Mouse (Mus musculus) gastrocnemius, adult 8-10 months (tissue): Measurements from ENCODE around the gene Psmd9. TPM values are rescaled to one million over a fixed set of nuclear protein-coding genes. Genes with fewer than 3 reads are reported as not detected.
A peak's percentile ranks its signal among the peaks of the same experiment; 100 is the strongest.

Source experiments
- DNase-seq, 2 experiments: peaks; one replicate each; pipeline ENCODE4 v3.0.0; 2022; ENCODE audit warnings: low spot score in 2 of 2
- total RNA-seq, 4 experiments: library from RNA; stranded (reverse); gene quantifications; 2 replicates each; pipeline ENCODE4 v1.2.4; 2022

Psmd9 gene
- total RNA-seq, 4 experiments from 2014 or later = 11.4 to 12.8 (median 12.3) TPM

DNA sequence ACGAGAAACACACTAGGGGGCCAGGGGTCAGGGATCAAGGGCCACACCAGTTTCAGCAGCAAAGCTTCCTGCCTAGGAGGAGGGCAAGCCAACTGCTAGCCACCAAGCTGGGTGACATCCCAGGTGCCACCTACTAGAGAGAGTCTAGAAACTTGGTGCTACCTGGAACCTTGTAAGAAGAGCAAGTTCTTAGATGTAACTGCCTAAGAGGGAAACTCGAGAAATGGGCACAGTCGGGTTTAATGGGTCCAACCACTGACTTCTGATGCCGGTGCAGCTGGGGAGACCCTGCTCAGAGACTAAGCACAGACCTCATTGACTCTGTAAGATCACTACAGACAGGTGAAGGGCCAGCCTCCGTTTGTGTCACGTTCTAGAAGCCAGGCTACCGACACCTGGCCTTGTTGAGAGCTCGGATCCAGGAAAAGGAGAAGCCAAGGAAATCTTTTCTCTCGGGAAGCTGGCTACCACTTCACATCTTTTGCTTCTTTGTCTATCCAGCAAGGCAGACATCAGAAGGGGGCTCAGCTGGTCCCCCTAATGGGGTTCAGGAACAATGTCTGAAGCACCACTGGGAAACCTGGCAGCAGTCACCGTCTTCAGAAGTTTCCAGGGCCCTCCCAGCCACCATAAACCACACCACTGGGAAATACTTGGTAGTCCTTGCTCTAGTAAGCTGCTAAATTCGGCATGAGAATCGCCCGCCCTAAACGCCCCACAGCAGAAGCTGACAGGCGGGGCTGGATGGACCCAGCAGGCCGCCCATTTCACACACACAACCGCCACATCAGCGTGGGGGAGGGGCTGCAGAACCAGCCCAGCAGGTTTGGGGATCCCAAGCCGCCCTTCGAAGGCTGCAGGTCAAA is 31.9 kb upstream of the Psmd9 start:
- DNase-seq = peak; percentile 87 to 91

DNA sequence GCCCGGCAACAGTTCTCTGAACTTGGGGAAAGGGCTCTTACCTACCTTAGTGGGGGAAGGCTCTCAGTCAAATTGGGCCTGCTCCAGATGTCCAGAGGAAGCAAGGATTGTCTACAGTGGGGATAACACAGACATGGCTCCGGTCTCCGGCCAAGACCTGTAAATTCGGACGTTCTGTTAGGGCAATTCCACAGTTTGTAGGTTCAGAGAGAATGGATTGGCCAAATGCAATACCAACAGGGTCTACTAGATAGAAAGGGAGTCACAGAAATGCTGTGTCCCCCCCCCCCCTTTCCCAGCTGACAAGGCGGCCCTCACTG is 31.3 kb upstream of the Psmd9 start:
- DNase-seq = no peak

DNA sequence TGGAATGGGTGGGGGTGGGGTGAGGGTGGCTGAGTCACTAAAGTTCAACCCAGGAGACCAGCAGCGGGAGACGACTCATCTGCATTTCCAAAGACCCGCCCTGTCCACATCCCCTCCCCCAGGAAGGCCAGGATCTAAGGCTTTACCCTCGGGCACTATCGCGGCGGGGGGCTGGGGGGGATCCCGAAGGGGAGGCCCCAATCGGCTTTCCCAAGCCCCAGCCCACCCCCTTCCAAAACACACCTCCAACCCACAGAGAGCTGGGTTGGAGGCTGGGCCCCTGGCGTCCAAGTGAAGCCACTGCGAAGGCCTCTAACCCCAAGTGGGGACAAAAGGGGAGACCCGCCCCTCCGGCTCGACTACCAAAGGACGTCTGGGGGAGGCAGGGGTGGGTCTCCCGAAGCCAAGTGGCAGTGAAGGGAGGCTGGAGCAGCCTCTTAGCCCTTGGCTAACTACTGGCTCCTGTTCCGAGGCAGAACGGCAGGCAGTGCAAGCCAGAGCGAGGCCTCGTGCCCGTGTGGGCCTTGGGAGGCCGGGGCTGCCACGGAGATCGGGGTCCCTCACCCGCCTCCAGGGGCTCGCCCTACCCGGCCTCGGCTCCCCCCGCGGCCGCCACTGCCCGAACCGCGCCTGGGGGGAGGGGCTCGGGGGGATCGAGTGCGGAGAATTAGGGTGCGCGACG is 30.8 kb upstream of the Psmd9 start:
- peak; percentile 64 to 75 for DNase-seq

DNA sequence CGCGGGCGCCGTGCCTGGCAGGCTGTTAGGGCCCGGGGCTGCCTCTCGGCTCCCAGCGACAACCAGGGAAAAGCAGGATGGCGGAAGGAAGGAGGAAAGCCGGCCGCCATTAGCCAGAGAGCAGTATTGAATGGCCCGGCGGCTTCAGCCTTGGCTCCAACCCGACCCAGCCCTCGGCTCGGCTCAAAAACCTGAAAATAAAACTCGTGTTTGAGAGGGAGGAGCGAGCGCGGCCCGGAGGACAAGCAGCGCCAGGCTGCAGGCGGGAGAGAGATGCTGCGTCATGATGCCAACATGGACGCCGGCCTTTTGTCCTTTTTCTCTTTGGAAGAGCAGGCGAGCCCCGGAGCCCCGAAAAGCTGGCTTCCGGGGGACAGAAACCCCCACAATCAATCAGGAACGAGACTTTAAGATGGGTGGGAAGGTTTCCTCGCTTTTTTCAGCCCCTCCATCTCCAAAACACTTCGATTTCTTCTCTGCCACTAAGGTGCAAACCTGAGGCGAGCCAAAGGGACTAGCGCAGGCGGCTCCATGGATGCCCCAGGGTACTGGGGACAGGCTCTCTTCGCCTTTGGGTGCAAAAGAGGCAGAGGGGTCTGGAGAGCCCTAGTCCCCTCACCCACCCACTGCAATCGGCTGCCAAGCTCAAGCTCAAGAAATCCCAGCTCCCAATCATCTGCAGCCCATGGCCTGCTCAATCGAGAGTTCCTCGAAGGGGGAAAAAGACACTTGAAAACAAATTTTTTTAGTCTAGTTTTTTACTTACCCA is 30.1 kb upstream of the Psmd9 start:
- DNase-seq = peak; percentile 81 to 89

DNA sequence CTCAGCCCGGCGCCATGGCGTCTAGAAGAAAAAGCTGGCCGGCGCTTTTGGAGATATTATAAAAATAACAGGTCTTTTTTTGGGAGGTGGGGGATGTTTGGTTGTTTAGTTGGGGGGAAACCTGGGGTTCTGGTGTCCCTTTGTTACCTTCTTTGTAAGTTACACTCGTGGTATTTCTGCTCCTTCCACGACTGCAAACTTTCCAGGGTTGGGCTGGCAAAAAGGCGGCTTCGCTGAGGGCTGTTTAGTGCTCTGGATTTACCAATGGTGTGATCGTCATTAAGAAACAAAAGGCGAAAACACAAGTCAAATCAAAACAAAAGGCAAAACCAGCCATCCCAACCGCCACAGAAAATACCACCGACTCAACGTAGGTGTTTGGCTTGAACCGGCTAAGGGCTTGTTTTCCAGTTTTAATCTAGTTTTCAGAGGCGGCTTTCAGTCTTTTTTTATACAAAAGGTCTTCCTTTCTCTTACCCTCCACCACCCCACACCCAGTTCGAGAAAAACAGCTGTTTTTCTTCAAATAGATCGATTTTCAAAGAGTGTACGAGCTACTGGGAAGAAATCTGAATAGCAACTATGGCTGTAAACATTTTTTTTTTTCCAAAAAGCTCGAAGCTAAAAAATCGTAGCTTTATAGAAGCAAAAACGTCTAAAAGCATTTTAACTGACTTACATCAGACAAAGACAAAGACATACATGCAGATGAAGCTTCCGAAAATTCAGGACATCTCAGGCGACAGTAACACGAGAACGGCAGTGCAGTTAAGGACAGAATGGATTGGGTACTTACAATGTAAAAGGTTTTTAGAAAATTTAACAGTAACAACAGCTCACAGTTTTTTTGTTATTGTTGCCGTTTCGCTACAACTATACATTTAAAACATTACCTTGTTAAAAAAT is 29.2 kb upstream of the Psmd9 start:
- no peak for DNase-seq

DNA sequence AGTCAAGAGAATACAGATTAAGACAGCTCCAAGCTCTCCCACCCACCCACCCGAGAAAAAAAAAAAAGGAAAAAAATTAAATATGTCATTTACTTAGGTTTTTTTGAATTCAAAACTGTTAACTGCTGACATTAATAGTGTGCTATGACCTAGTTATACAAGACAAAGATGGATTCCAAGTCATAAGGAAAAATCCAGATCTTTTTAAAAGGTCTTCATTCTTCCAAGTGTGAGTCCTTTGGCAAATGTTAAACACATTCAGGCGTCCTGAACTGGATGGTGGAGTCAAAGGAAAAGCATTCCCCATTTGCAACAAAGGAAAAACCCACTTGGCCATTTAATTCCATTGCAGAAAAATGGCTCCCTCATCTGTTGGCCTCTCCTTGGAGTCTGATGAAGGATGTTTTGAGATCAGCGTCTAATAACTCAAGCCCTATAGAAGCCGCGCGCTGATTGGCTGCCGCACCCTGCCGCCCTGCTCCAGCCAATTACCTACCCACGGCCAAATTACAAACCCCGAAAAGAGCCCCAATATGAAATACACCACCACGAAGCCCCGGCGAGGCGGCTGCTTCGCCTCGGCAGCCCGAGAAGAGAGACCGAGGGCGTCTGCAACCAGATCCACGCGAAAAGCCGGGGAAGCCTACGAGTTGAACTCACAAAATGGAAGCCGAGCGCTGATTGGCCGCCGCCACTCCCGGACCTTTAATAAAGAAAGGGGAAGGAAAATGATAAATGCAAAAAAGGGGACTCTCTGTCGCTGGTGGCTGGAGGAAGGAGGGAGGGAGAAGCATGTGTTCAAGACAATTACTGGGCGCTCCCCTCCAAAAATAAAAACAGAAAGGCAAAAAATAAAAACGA is 28.3 kb upstream of the Psmd9 start:
- DNase-seq = peak; percentile 91

DNA sequence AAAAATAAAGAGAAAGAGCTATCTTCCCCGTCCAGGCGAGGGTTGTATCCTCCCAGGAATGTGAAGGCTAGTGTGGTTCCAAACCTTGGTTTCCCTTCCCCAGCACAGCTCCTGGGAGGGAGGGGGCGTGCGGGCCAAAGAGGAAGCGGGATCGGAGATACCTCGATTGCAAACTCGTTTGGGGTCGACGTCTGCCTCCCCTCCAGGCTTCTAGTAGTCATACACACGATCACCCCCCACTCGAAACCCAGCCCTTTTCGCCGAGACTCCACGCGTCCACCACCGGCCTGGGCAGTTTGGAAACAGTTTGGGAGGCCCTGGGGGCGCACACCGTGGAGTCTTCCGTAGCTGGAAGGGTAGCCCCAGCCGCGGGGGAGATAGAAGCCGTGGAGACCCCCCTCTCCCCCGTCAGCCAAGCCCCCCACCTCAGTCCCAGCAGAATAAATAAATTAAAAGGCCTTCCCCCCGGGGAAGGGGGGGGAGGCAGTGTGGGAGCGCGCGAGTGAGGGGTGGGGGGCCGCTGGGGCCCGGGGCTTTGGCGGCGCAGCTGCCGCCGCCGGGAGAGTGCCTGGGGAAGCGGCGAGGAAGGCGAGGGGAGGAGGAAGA is 27.6 kb upstream of the Psmd9 start:
- peak; percentile 46 to 50 for DNase-seq

DNA sequence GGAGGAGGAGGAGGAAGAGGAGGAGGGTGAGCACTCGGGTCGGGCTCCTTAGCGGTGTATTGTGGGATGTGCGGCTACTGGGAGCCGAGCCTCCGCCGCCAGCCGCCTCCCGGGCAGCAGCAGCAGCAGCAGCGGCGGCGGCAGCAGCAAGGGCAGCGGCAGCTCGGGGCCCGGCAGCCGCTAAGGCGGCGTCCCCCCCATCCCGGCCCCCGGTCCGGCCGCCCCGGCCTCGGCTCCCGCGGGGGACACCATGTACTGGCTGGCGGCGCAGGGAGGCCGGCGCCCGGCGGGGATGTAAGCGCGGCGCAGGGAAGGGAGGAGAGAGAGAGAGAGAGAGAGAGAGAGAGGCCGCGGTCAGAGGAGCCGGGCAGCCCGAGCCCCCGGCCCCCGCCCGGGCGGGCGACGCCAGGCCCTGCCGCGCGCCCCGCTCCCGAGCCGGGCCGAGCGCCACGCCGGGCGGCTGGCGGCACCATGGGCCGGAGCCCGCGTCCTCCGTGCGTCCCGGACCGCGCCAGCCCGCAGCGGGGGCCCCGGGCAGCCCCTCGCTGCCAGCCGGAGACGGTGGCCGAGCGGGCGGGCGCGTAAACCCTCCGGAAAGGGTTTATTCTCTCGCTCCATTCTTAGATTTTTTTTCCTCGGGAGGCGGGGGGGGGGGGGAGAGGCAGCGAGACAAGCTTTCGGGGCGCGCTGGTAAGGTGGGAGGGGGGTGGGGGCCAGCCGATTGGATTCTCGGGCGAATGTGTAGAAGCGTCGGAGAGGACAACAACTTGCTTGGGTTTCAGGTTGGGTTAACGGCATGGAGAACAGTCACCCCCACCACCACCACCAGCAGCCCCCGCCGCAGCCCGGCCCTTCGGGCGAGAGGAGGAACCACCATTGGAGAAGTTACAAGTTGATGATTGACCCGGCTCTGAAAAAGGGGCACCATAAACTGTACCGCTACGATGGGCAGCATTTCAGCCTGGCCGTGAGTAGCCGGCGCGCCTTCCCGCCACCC is 26.8 kb upstream of the Psmd9 start, which contains the start of gene Setd1b:
Gene Setd1b (plus strand): TSS at position 33 of the 997 bp plus-strand sequence.
- peak; percentile 30 to 48 for DNase-seq

DNA sequence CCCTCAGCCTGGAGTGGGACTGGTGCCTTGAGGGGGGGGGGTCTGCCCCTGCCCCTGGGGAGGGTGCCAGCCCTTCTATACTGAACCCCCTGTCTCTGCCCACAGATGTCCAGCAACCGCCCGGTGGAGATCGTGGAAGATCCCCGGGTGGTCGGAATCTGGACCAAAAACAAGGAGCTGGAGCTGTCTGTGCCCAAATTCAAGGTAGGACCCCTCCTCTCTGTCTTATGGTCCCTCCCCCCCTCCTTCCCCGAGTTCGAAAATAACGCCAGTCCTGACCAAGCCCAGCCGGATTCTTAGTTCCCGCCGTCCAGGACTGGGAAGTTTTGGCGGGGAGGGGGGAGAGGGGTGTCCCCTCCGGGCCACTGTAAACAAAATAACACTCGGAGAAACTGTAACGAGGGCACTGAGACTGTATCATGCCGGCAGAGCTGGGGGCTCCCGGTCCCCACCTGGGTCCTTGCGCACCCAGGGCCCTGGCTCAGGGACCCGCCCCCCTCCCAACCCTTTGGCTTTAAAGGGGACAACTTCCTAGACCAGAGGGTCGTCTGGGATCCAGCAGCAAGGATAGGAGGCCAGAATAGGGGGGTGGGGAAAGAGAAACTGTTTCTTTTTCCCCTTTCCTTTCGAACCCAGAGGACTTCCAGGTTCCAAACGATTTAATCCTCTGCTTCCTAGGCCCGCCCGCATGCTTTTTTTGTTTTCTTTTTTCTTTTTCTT is 25.8 kb upstream of the Psmd9 start:
- no peak for DNase-seq

DNA sequence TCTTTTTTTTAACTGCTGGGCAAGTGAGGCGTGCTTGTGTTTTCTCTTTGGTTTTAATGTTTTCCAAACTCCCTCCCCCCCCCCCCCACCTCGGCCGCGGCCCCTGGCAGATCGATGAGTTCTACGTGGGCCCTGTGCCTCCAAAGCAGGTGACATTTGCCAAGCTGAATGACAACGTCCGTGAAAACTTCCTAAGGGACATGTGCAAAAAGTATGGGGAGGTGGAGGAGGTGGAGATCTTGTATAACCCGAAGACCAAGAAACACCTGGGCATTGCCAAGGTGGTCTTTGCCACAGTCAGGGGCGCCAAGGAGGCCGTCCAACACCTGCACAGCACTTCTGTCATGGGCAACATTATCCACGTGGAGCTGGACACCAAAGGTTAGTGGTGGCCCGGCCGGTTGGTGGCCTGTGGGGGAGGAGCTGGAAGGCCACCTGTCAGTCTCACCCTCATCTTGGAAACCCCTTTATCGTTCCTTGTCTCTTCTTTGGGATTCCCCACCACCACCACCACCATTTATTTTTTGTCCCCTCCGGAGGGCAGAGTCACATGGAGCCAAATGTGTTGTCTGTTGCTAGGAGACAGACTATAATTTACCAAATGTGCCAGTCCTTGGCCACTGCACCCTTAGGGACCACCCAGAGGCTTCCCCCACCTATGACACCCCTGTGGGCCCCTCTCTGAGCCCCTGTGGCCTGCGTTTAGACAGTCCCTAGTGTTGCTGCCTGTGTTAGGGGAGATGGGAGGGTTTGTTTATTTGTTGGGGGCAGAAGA is 25.1 kb upstream of the Psmd9 start:
- DNase-seq = no peak

DNA sequence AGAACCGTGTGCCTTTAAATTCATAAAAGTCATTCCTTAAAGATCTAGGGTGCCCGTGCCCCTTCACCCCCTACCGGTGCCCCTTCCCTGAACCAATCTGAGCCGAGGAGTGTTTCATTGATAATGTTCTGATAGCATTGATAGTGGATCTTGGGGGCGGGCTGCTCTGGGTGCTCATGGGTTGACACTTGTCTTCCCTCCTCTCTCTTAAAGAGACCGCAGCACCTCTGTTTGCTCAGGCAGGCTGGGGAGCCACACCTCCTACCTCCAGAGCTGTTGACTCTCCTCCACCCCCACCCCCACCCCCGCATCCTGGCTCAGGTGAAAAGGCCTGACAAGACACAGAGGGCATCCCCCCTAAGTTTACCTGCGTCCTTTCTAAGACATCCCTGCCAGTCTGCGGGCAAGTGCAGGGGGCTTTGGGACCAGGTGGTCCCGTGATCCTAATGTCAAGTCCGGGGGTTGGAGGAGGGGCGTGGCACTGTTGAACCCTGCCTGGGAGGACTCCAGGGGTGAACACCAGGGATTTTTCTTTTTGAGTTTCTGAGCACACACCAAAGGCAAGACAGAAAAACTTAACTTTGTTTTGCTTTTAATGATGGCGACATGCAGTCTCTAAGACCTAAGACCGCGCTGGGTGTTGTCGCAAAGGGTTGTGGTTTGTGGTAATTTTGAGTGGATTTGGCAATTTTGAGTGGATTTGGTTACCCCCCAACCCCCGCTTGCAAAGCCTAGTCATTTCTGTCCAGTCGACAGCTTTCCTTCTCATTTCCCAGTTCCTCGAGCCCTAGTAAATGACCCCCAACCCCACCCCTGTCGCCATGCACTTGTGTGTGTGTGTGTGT is 24.2 kb upstream of the Psmd9 start:
- DNase-seq = no peak

DNA sequence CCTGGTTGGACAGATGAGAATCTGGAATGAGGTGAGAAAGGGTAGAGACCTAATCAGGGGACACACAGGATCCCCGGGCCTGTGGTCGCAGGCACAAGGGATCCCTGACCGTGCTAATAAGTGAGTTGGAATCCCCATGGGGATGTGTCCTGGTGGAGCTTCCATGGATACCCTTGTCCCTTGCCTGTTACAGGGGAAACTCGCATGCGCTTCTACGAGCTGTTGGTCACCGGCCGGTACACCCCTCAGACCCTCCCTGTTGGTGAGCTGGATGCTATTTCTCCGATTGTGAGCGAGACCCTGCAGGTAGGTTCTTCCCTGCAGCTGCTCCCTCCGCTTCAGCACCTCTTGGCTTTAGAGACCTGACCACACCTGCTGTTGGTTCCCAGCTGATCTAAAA is 22.9 kb upstream of the Psmd9 start:
- DNase-seq = no peak

DNA sequence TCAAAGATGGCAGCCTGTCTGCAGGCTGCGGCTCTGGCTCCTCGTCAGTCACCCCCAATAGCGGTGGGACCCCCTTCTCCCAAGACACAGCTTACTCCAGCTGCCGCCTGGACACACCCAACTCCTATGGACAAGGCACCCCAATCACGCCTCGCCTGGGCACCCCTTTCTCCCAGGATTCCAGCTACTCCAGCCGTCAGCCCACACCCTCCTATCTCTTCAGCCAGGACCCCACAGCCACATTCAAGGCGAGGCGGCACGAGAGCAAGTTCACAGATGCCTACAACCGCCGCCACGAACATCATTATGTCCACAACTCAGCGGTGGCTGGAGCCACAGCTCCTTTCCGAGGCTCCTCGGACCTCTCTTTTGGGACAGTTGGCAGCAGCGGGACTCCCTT is 21.6 kb upstream of the Psmd9 start:
- no peak for DNase-seq

DNA sequence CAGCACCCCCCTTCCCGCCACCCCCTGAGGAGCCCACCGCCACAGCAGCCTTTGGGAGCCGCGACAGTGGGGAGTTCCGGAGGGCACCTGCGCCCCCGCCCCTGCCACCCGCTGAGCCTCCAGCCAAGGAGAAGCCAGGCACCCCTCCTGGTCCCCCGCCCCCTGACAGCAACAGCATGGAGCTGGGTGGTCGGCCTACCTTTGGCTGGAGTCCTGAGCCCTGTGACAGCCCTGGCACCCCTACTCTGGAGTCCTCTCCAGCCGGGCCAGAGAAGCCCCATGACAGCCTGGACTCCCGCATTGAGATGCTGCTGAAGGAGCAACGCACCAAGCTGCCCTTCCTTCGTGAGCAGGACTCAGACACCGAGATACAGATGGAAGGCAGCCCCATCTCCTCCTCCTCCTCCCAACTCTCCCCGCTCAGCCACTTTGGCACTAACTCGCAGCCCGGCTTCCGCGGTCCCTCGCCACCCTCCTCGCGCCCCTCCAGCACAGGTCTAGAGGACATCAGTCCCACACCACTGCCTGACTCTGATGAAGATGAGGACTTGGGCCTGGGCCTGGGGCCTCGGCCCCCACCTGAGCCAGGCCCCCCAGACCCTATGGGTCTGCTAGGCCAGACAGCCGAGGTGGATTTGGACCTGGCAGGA is 21.0 kb upstream of the Psmd9 start:
- no peak for DNase-seq
